Mouse (Mus musculus): ENCODE data around the gene Gimap9.

DNA sequence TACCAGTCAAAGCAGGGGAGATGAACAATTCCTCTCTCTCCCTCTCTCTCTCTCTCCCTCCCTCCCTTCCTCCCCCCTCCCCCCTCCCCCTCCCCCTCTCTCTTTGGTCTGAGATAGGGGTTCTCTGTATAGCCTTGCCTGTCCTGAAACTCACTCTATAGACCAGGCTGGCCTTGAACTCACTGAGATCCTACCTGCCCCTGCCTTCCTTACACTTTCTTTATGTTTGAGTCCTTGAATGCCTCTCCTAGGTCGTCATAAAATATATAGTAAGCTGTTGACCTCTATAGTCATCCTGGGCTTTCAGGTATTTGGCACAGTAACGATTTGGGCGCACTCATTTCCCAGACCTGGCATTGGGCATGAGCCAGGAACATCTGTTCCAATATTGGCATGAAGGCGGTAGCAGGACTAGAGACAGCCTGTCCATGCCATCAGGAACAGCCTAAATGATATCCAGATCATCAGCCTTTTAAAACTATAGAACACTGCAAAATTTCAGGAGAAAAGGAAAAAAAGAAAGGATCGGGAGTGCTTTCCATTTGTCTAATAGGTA is 1.0 kb downstream of the Gimap9 start:
- TF ChIP-seq CTCF (IDR thresholded peaks at IDR 0.05; ENCODE audit: borderline replicate concordance, insufficient read depth, low read depth, low read length) (no peak), POLR2A (IDR thresholded peaks at IDR 0.05; ENCODE audit: borderline replicate concordance, insufficient read depth, low read length) (no peak)

Data from cerebellum, adult 2 months (tissue).